Mouse (Mus musculus) neutrophil, adult 59 days (primary cell): ENCODE measurements around the gene Creb1. TPM values are rescaled to one million over a fixed set of nuclear protein-coding genes. Genes with fewer than 3 reads are reported as not detected.

Source experiments
- total RNA-seq, 2 experiments: library from RNA; stranded (reverse); gene quantifications; 1 replicate in 1 of 2; 2 replicates in 1 of 2; pipeline ENCODE4 v1.2.4; 2023

Gene Creb1
- total RNA-seq, result 10 to 100 TPM; 68.5 to 71.2 TPM

DNA sequence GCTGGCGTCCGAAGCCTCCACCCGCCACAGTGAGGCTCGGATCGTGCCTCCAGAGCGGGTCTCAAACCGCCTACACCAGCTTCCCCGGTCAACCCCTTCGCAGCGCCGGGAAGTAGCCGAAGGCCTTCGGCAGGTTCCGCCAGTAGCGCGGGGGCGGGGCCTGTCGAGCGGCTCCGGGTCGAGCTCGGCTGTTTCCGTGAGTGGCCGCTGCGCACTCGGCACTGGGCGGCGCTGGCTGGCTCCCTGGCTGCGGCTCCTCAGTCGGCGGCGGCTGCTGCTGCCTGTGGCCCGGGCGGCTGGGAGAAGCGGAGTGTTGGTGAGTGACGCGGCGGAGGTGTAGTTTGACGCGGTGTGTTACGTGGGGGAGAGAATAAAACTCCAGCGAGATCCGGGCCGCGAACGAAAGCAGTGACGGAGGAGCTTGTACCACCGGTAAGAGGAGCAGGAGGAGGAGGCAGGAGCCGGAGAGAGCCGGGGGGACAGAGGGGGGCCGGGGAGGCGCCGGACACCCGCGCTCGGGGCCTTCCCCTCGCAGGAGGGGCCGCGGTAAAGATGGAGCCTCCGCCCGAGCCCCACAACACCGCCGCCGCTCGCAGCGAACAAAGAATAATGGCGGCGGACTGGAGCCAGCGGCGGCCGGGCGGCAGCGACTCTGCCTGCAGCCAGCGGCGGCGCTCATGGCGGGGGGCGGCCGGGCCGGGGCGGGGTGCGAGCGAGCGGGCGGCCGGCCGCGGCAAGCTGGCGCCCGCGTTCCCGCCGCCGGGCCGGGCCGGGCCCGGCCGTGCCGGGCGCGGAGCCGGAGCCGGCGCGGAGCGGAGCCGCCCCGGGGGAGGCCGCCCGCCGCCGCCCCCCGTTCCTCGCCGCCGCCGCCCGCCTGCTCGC is at the start of gene Creb1:
Creb1 (plus strand) TSS at position 57 of the 882 bp plus-strand sequence.

GRCm38 (mm10) chr1:64616881-64617714 is 84.7 kb downstream of the Creb1 start, which contains the start of gene Mettl21a:
Gene Mettl21a (minus strand): TSS chr1:64617242.

Other genes starting within 250 kb of the Creb1 start
- gene Mettl21a, start 84.6 kb downstream of the Creb1 start, total RNA-seq, result 1 to 10 TPM; 2.3 to 2.6 TPM
- 1 to 10 TPM; 6.0 to 8.8 TPM for gene Ccnyl1, start 157.8 kb downstream of the Creb1 start, total RNA-seq
- 1 to 10 TPM; 3.2 to 3.6 TPM for gene Fzd5, start 205.1 kb downstream of the Creb1 start, total RNA-seq